Mouse (Mus musculus) skeletal muscle tissue, adult 2 months (tissue): ENCODE measurements around the gene Abhd16a.

Source experiments
- DNase-seq: peaks from one replicate; pipeline ENCODE4 v3.0.0-alpha.2; 2012; ENCODE audit warnings: low read depth, low spot score

Abhd16a gene

GRCm38 (mm10) chr17:35088825-35089644 lies at the start of gene Abhd16a:
Gene Abhd16a (plus strand): TSS chr17:35089263.
- peak; percentile 89 for DNase-seq

GRCm38 (mm10) chr17:35043794-35044193 lies 45.3 kb upstream of the Abhd16a start:
- DNase-seq, result no peak

GRCm38 (mm10) chr17:35044904-35045806 lies 43.9 kb upstream of the Abhd16a start:
- no peak for DNase-seq

GRCm38 (mm10) chr17:35045807-35046680 lies 43.0 kb upstream of the Abhd16a start:
- DNase-seq, result no peak

GRCm38 (mm10) chr17:35046681-35047455 lies 42.2 kb upstream of the Abhd16a start, which contains the start of gene Msh5:
Gene Msh5 (minus strand): TSS chr17:35046745.
- peak; percentile 98 for DNase-seq

GRCm38 (mm10) chr17:35047688-35048087 lies 41.4 kb upstream of the Abhd16a start:
- no peak for DNase-seq

GRCm38 (mm10) chr17:35048149-35048931 lies 40.7 kb upstream of the Abhd16a start:
- DNase-seq, result no peak

- no peak for DNase-seq
Measured at GRCm38 (mm10) chr17:35048932-35049440, 40.1 kb upstream of the Abhd16a start.

GRCm38 (mm10) chr17:35049561-35050016 lies 39.5 kb upstream of the Abhd16a start, which contains the start of gene Clic1:
Gene Clic1 (plus strand): TSS chr17:35049966.
- no peak for DNase-seq

- DNase-seq, result peak; percentile 60
Measured at GRCm38 (mm10) chr17:35050126-35050750, 38.8 kb upstream of the Abhd16a start.

- DNase-seq, result peak; percentile 71
Measured at GRCm38 (mm10) chr17:35051156-35052086, 37.6 kb upstream of the Abhd16a start.

- no peak for DNase-seq
Measured at GRCm38 (mm10) chr17:35052271-35052798, 36.7 kb upstream of the Abhd16a start.

GRCm38 (mm10) chr17:35055691-35056495 lies 33.2 kb upstream of the Abhd16a start:
- DNase-seq, result no peak

GRCm38 (mm10) chr17:35057090-35057489 lies 32.0 kb upstream of the Abhd16a start:
- no peak for DNase-seq

- DNase-seq, result no peak
Measured at GRCm38 (mm10) chr17:35058316-35058715, 30.7 kb upstream of the Abhd16a start.
